Mouse (Mus musculus): ENCODE measurements around the gene Slc25a21. TPM values are rescaled to one million over a fixed set of nuclear protein-coding genes. Genes with fewer than 3 reads are reported as not detected.

The Slc25a21 gene
- total RNA-seq, 1 experiment from 2014 or later: 24.2 TPM

- ATAC-seq (replicated peaks; ENCODE audit: low read depth, poor library complexity, severe bottlenecking): no peak
Measured at GRCm38 (mm10) chr12:56804487-56804886, 392.8 kb downstream of the Slc25a21 start.

- ATAC-seq (replicated peaks; ENCODE audit: low read depth, poor library complexity, severe bottlenecking): no peak
Measured at GRCm38 (mm10) chr12:56798641-56799415, 398.4 kb downstream of the Slc25a21 start.

- no peak for ATAC-seq (replicated peaks; ENCODE audit: low read depth, poor library complexity, severe bottlenecking)
Measured at GRCm38 (mm10) chr12:56789236-56789635, 408.0 kb downstream of the Slc25a21 start.

- no peak for ATAC-seq (replicated peaks; ENCODE audit: low read depth, poor library complexity, severe bottlenecking)
Measured at GRCm38 (mm10) chr12:56785250-56785649, 412.0 kb downstream of the Slc25a21 start.

GRCm38 (mm10) chr12:56781196-56781595 lies 416.1 kb downstream of the Slc25a21 start:
- no peak for ATAC-seq (replicated peaks; ENCODE audit: low read depth, poor library complexity, severe bottlenecking)

GRCm38 (mm10) chr12:56779621-56780020 lies 417.7 kb downstream of the Slc25a21 start:
- ATAC-seq (replicated peaks; ENCODE audit: low read depth, poor library complexity, severe bottlenecking): no peak

GRCm38 (mm10) chr12:56773941-56774340 lies 423.3 kb downstream of the Slc25a21 start:
- ATAC-seq (replicated peaks; ENCODE audit: low read depth, poor library complexity, severe bottlenecking): no peak

GRCm38 (mm10) chr12:56769421-56769820 lies 427.9 kb downstream of the Slc25a21 start:
- ATAC-seq (replicated peaks; ENCODE audit: low read depth, poor library complexity, severe bottlenecking): no peak

- ATAC-seq (replicated peaks; ENCODE audit: low read depth, poor library complexity, severe bottlenecking): no peak
Measured at GRCm38 (mm10) chr12:56767474-56767873, 429.8 kb downstream of the Slc25a21 start.

GRCm38 (mm10) chr12:56737104-56737503 lies 460.2 kb downstream of the Slc25a21 start:
- ATAC-seq (replicated peaks; ENCODE audit: low read depth, poor library complexity, severe bottlenecking): no peak

- no peak for ATAC-seq (replicated peaks; ENCODE audit: low read depth, poor library complexity, severe bottlenecking)
Measured at GRCm38 (mm10) chr12:56727631-56728030, 469.6 kb downstream of the Slc25a21 start.

- no peak for ATAC-seq (replicated peaks; ENCODE audit: low read depth, poor library complexity, severe bottlenecking)
Measured at GRCm38 (mm10) chr12:56718707-56719051, 478.6 kb downstream of the Slc25a21 start.

GRCm38 (mm10) chr12:56717971-56718706 lies 479.1 kb downstream of the Slc25a21 start:
- no peak for ATAC-seq (replicated peaks; ENCODE audit: low read depth, poor library complexity, severe bottlenecking)

GRCm38 (mm10) chr12:56701004-56701403 lies 496.3 kb downstream of the Slc25a21 start:
- no peak for ATAC-seq (replicated peaks; ENCODE audit: low read depth, poor library complexity, severe bottlenecking)

GRCm38 (mm10) chr12:56699915-56700900 lies 497.1 kb downstream of the Slc25a21 start:
- ATAC-seq (replicated peaks; ENCODE audit: low read depth, poor library complexity, severe bottlenecking): no peak

GRCm38 (mm10) chr12:56699351-56699750 lies 497.9 kb downstream of the Slc25a21 start:
- no peak for ATAC-seq (replicated peaks; ENCODE audit: low read depth, poor library complexity, severe bottlenecking)

GRCm38 (mm10) chr12:56698191-56698980 lies 498.9 kb downstream of the Slc25a21 start:
- ATAC-seq (replicated peaks; ENCODE audit: low read depth, poor library complexity, severe bottlenecking): no peak

- ATAC-seq (replicated peaks; ENCODE audit: low read depth, poor library complexity, severe bottlenecking): no peak
Measured at GRCm38 (mm10) chr12:56697785-56698184, 499.5 kb downstream of the Slc25a21 start.

- no peak for ATAC-seq (replicated peaks; ENCODE audit: low read depth, poor library complexity, severe bottlenecking)
Measured at GRCm38 (mm10) chr12:56697011-56697740, 500.1 kb downstream of the Slc25a21 start.
